Mouse (Mus musculus) ovary, adult 18-20 months (tissue): ENCODE results near the gene Tfrc.
A peak's percentile ranks its signal among the peaks of the same experiment; 100 is the strongest.

Source experiments
- DNase-seq: peaks from one replicate; pipeline ENCODE4 v3.0.0; 2022; ENCODE audit warnings: low spot score, mixed read lengths

The Tfrc gene

GRCm38 (mm10) chr16:32608712-32609400, at the start of gene Tfrc:
Tfrc (plus strand) TSS chr16:32608920.
- DNase-seq, result peak; percentile 97

- DNase-seq, result no peak
Observed at GRCm38 (mm10) chr16:32559493-32559892, 49.2 kb upstream of the Tfrc start.

DNA sequence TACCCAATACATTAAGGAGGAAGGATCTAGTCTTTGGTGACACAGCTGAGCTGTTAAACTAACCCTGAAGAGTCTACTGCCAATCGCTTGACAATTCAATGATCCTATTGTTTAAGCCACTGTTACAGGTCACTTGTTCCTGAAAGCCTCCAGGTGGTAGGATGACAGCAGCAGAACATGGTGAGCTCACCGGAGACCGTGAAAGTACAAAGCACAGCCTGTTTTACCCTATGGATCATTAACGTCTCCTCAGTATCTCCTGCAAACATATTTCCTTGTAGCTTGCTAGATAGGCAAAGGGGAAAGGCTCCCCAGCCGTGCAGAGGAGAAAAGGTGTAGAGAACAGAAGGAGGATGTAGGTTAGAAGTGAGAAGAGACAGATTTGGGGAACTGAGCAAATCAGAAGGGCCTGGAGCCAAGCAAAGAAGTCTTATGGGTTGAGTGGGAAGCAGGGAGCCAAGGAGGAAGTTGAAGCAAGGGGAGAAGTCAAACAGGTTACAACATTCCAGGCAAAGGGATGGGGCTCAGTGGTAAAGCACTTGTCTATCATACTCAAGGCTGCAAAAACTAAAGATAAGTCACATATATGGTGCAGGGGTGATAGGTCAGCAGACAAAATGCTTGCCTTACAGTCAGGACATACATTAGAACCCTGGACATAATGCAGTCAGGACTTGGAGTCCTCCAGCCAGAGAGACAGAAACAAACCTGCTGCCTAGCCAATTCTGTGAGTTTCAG, 45.5 kb upstream of the Tfrc start:
- no peak for DNase-seq

DNA sequence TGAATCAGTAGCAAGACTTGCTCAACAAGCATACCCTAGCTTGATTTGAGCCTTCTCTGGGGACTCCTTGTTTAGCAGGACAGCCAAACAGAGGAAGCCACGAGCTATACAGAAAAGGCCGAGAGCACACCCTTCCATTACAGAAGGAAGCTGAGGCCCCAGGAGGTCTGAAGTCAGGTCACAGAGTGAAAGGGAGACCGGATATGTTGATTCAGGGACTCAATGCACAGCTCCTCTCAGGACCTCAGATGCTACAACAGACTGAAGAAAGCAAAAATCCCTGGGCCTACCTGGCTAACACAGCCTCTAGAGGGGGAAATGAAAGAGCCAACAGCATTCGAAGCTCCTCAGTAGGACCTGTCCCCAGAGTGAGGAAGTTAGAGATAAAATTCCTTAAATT, 41.4 kb upstream of the Tfrc start:
- DNase-seq, result no peak

DNA sequence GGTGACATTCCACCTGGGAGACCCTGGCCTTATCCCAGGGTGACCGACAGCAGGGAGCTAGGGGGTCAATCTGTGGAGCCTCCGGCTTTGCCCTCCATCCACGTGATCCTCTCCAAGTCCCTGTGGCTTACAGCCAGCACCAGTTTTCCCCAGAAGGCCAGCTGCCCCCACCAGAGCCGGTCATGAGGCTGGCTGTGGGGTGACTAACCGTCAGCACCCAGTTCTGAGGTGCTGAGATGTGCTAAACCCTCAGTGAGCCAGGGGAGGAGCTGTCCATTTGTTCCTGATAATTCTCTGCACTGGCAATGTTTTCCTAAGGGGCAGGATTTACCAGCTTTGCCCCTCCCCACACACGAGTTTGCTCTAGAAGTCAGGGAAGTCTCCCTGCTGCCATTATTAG, 40.3 kb upstream of the Tfrc start:
- DNase-seq, result no peak

GRCm38 (mm10) chr16:32570042-32570441, 38.7 kb upstream of the Tfrc start:
- DNase-seq, result no peak

GRCm38 (mm10) chr16:32572528-32572927, 36.2 kb upstream of the Tfrc start:
- DNase-seq, result no peak

DNA sequence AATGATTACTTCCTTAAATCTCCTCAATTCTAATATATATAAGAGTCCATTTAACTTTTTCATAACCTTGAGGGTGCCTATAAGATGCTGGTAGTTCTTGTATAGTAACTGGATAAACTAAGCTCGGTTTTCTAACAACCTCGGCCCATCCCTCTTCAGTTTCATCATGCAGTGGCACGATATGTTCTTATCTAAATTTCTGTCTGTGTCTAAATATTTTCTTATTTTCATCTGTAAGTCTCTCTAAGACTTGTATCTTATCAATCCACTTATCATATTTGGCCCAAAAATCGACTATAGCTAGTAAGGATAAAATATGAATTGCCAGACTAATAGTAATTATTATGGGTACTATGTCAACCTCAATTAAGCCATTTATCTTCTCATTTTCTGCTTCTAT, 22.2 kb upstream of the Tfrc start:
- DNase-seq, result no peak

DNA sequence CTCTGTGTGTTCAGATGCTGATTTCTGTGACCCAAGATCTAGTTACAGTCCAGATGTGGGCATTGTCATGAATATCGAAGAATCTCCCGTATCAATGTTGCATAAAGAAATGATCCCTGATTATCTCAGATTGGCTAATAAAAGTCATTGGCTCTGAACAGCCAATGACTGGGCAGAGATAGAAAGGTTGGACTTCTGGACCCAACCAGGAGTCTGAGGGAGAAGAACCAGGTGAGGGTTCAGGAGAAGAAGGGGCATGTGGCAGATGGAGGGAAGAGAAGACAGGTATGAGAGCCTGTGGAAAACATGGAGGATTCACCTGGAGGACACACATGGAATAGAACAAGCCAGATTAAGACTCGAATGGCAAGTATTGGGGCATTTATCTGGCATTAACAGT, 20.2 kb upstream of the Tfrc start:
- no peak for DNase-seq

DNA sequence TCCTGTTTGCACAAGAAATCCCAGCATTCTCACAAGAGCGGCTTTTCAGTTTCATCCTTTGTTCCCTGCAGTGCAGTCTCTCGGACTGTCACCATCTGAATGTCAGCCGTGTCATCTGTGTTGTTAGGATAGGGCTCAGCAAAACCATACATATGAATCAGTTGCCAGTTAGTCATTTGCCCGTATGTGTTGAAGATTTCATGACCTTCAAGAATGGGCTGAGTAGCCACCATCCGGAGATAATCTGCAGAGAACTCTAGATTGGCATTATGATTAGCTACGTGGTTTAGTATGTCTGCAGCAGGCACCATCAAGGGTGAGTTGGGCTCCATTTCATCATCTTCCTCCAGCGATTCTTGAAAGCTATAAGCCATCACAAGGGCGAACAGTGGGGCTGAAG, 17.2 kb upstream of the Tfrc start:
- no peak for DNase-seq

DNA sequence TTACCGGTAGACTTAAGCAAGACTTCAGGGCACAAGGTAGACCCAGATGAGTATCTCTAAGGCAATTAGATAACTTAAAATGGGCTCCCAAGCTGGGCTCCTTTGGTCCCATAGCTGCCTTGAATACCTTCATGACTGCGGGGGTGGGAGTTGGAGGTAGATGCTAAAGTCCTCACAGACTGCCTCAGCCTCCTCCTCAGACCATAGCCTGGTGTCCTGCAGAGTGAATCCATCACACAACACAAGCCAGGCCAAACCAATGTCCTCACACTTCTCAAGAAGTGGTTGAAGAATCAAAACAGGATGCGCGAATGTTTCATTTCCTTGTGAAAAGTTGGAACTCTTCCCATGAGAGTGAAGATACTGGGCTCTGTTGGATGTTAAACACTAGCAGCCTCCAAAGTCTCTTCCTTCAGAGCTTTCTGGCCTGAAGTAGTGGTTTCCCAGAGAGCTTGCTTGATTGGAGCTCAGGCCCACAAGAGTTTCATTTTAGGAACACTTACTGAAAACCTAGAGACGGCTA, 15.4 kb upstream of the Tfrc start:
- no peak for DNase-seq

- DNase-seq, result no peak
Observed at GRCm38 (mm10) chr16:32593916-32594315, 14.8 kb upstream of the Tfrc start.

DNA sequence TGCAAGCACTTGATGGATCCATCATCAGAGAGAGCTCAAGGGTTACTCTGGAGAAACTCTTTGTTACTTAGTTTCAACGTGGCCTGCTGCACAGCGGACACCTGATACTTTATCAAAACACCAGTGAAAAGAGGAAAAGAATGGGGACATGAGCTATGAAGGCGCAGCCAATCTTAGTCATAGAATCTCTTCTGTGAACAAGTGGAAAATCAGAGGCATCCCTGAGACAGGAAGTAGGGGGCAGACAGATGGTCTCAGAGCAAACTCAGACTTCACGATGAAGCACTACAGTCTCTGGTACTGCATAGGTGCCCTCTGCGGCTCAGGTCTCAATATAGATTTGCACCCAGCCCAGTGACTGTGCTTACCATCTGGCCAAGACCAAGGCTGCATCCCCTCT, 14.0 kb upstream of the Tfrc start:
- no peak for DNase-seq

GRCm38 (mm10) chr16:32595142-32595855, 13.4 kb upstream of the Tfrc start:
- DNase-seq, result no peak

DNA sequence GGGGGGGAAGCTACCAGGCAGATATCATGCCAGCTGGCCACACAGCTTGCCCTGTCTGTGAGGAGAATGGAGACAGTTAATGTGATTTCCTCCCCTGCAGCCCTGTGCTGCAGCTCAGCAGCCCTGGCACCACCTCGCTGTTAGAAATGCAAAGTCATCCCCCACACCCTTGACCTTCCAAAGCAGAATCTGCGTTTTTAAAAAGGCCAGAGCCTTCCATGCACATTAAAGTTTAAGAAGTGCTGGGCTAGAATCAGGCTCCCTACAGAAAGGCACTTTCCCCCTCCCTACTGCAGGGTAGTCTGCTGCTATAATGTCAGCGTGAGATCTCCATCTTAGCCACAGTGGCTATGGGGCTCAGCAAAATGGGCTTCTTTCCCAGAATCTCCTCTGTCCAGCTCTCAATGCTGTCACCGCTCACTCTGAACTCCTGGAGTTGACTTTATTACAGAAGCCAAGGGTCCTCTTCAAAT, 10.8 kb upstream of the Tfrc start:
- DNase-seq, result peak; percentile 9

DNA sequence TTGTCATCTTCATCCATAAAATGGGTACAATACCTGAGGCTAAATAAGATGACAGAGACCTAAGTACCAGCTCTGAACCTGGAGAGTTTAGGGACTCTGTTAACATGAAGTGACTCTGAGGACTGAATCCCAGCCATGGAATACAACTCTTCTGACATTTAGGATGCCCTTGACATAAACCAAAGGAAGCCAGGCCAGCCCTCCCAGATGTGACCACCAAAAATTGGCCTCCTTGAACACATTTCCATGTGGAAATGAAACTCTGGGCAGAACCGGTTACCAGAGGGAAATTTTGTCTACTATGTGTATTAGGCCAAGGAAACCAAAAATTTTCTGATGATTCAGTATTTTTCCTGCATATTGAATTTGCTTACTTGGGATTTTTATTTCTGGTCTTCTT, 9.6 kb upstream of the Tfrc start:
- no peak for DNase-seq

GRCm38 (mm10) chr16:32602193-32602685, 6.5 kb upstream of the Tfrc start:
- no peak for DNase-seq

- DNase-seq, result no peak
Observed at GRCm38 (mm10) chr16:32607562-32608343, 967 bp upstream of the Tfrc start.

DNA sequence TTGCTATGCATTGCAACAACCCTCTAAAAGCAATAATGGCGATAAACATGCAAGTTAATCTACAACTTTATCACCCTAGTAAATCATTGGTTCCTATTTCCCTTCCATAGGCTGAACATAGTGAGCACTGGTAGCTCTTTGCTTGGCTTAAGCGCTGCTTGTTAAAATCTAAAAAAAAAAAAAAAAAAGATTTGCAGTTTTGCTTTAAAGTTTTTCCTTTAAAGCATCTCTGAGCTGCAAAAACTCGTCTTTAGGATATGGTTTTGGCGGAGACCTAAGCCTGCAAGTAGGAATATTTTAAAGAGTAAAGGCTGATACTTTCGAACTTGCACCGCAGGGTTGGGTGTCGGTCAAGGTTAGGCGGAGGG, 392 bp upstream of the Tfrc start:
- DNase-seq, result no peak

DNA sequence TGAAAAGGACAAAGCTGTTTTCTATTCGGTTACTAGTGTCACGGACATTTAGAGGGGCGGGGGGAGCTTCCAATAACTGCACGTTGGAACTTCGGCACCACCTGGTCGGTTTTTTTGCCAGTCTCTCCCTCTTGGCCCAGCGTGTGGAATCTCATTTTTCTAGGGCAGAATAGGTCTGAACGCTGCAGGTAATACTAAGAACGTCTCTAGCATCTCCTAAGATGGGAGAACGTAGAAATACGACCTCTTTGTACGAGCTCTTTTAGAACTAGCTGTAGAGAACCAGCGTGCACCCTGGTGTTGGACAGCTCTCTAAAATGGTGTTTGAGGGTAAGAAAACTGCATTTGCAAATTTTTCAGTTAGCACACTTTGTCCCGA, 670 bp downstream of the Tfrc start:
- no peak for DNase-seq

DNA sequence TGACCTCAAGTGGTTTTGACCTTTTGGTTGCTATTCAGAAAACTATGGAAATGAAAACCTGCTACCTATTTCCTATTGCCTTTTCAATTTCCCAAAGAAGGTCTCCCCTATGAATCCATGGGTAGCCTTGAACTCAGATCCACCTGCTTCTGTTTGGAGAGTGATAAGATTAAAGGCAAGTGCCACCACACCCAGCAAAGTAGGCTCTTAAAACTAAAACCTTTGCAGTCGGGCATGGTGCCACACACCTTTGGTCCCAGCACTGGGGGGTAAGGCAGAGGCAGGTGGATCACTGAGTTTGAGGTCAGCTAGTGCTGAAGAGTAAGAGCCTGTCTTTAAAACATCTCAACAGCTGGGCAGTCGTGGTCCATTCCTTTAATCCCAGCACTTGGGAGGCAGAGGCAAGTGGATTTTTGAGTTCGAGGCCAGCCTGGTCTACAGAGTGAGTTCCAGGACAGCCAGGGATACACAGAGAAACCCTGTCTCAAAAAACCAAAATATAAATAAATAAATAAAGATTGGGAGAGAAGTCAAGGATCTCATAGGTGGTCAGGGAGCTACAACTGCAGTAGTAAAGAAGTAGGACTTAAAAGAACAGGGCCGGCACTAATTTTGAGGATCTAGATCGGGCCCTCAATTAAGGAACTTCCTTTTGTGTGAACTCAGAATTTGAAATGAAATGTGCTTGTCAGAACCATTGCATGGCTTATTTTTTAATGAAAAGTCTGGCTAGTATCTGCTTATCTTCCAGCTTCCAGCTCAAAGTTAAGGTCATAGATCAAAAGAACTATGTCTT, 1.9 kb downstream of the Tfrc start:
- DNase-seq, result no peak
